Mouse (Mus musculus): ENCODE results near the gene Pkp1. TPM values are rescaled to one million over a fixed set of nuclear protein-coding genes. Genes with fewer than 3 reads are reported as not detected.

The Pkp1 gene
- polyA plus RNA-seq, 1 experiment = not detected

- Histone ChIP-seq H3K9me3 (replicated peaks; ENCODE audit: control insufficient read depth, insufficient read depth, low read length, poor library complexity, severe bottlenecking) (no peaks in the 10 kb centered on the region), H3K9ac (ENCODE audit: low read depth, poor library complexity, severe bottlenecking) (no peak overlapping the region), H3K27me3 (ENCODE audit: control insufficient read depth, insufficient read depth, low read length, poor library complexity, severe bottlenecking) (no peaks in the 10 kb centered on the region; the same call in 1 of the 2 replicates), H3K4me3 (ENCODE audit: low read depth, low read length) (no peak overlapping the region), H3K4me1 (ENCODE audit: control insufficient read depth, insufficient read depth, low read length) (peaks cover 2% of the 10 kb centered on the region), H3K27ac (ENCODE audit: insufficient read depth, low read length) (no peak overlapping the region), H3K36me3 (ENCODE audit: control insufficient read depth, insufficient read depth, low read length, poor library complexity, severe bottlenecking) (no peaks in the 10 kb centered on the region)
- TF ChIP-seq EP300 (IDR thresholded peaks at IDR 0.05; ENCODE audit: insufficient read depth, low read depth, low read length) = no peak
- TF ChIP-seq POLR2A (IDR thresholded peaks at IDR 0.05; ENCODE audit: insufficient read depth, low read length) = no peak
- TF ChIP-seq CTCF (IDR thresholded peaks at IDR 0.05; ENCODE audit: low read depth, low read length) = no peak
Observed at GRCm38 (mm10) chr1:135936091-135936490, 17.1 kb upstream of the Pkp1 start.

GRCm38 (mm10) chr1:135933704-135934293 is 14.8 kb upstream of the Pkp1 start:
- Histone ChIP-seq H3K4me3 (ENCODE audit: low read depth, low read length) (no peak overlapping the region), H3K27ac (ENCODE audit: insufficient read depth, low read length) (no peak overlapping the region), H3K27me3 (ENCODE audit: control insufficient read depth, insufficient read depth, low read length, poor library complexity, severe bottlenecking) (no peaks in the 10 kb centered on the region; the same call in 1 of the 2 replicates), H3K4me1 (ENCODE audit: control insufficient read depth, insufficient read depth, low read length) (peaks cover 2% of the 10 kb centered on the region), H3K9ac (ENCODE audit: low read depth, poor library complexity, severe bottlenecking) (no peak overlapping the region), H3K36me3 (ENCODE audit: control insufficient read depth, insufficient read depth, low read length, poor library complexity, severe bottlenecking) (no peaks in the 10 kb centered on the region), H3K9me3 (replicated peaks; ENCODE audit: control insufficient read depth, insufficient read depth, low read length, poor library complexity, severe bottlenecking) (no peaks in the 10 kb centered on the region)
- TF ChIP-seq CTCF (IDR thresholded peaks at IDR 0.05; ENCODE audit: low read depth, low read length) (no peak), POLR2A (IDR thresholded peaks at IDR 0.05; ENCODE audit: insufficient read depth, low read length) (no peak), EP300 (IDR thresholded peaks at IDR 0.05; ENCODE audit: insufficient read depth, low read depth, low read length) (no peak)

GRCm38 (mm10) chr1:135929876-135930275 is 10.9 kb upstream of the Pkp1 start:
- H3K4me3 ChIP-seq (ENCODE audit: low read depth, low read length) = no peak overlapping the region
- TF ChIP-seq CTCF (IDR thresholded peaks at IDR 0.05; ENCODE audit: low read depth, low read length) (no peak), POLR2A (IDR thresholded peaks at IDR 0.05; ENCODE audit: insufficient read depth, low read length) (no peak), EP300 (IDR thresholded peaks at IDR 0.05; ENCODE audit: insufficient read depth, low read depth, low read length) (no peak)
- no peaks in the 10 kb centered on the region for H3K9me3 ChIP-seq (replicated peaks; ENCODE audit: control insufficient read depth, insufficient read depth, low read length, poor library complexity, severe bottlenecking)
- H3K36me3 ChIP-seq (ENCODE audit: control insufficient read depth, insufficient read depth, low read length, poor library complexity, severe bottlenecking) = no peaks in the 10 kb centered on the region
- H3K27me3 ChIP-seq (ENCODE audit: control insufficient read depth, insufficient read depth, low read length, poor library complexity, severe bottlenecking) = no peaks in the 10 kb centered on the region
- H3K4me1 ChIP-seq (ENCODE audit: control insufficient read depth, insufficient read depth, low read length) = peaks cover 2% of the 10 kb centered on the region
- no peak overlapping the region for H3K27ac ChIP-seq (ENCODE audit: insufficient read depth, low read length)
- H3K9ac ChIP-seq (ENCODE audit: low read depth, poor library complexity, severe bottlenecking) = no peak overlapping the region

- Histone ChIP-seq H3K36me3 (ENCODE audit: control insufficient read depth, insufficient read depth, low read length, poor library complexity, severe bottlenecking) (no peaks in the 10 kb centered on the region), H3K4me3 (ENCODE audit: low read depth, low read length) (no peak overlapping the region), H3K9me3 (replicated peaks; ENCODE audit: control insufficient read depth, insufficient read depth, low read length, poor library complexity, severe bottlenecking) (no peaks in the 10 kb centered on the region), H3K9ac (ENCODE audit: low read depth, poor library complexity, severe bottlenecking) (no peak overlapping the region), H3K4me1 (ENCODE audit: control insufficient read depth, insufficient read depth, low read length) (no peaks in the 10 kb centered on the region), H3K27me3 (ENCODE audit: control insufficient read depth, insufficient read depth, low read length, poor library complexity, severe bottlenecking) (no peaks in the 10 kb centered on the region), H3K27ac (ENCODE audit: insufficient read depth, low read length) (no peak overlapping the region)
- TF ChIP-seq CTCF (IDR thresholded peaks at IDR 0.05; ENCODE audit: low read depth, low read length) (no peak), EP300 (IDR thresholded peaks at IDR 0.05; ENCODE audit: insufficient read depth, low read depth, low read length) (no peak)
Observed at GRCm38 (mm10) chr1:135925848-135926247, 6.8 kb upstream of the Pkp1 start.

- no peaks in the 10 kb centered on the region for H3K4me1 ChIP-seq (ENCODE audit: control insufficient read depth, insufficient read depth, low read length)
- TF ChIP-seq CTCF (IDR thresholded peaks at IDR 0.05; ENCODE audit: low read depth, low read length) = no peak
- no peak for TF ChIP-seq POLR2A (IDR thresholded peaks at IDR 0.05; ENCODE audit: insufficient read depth, low read length)
- no peak for TF ChIP-seq EP300 (IDR thresholded peaks at IDR 0.05; ENCODE audit: insufficient read depth, low read depth, low read length)
- no peaks in the 10 kb centered on the region for H3K36me3 ChIP-seq (ENCODE audit: control insufficient read depth, insufficient read depth, low read length, poor library complexity, severe bottlenecking)
- H3K27ac ChIP-seq (ENCODE audit: insufficient read depth, low read length) = no peak overlapping the region
- no peak overlapping the region for H3K9ac ChIP-seq (ENCODE audit: low read depth, poor library complexity, severe bottlenecking)
- no peaks in the 10 kb centered on the region for H3K27me3 ChIP-seq (ENCODE audit: control insufficient read depth, insufficient read depth, low read length, poor library complexity, severe bottlenecking)
- no peaks in the 10 kb centered on the region for H3K9me3 ChIP-seq (replicated peaks; ENCODE audit: control insufficient read depth, insufficient read depth, low read length, poor library complexity, severe bottlenecking)
- no peak overlapping the region for H3K4me3 ChIP-seq (ENCODE audit: low read depth, low read length)
Observed at GRCm38 (mm10) chr1:135924377-135924994, 5.5 kb upstream of the Pkp1 start.

- Histone ChIP-seq H3K27me3 (ENCODE audit: control insufficient read depth, insufficient read depth, low read length, poor library complexity, severe bottlenecking) (no peaks in the 10 kb centered on the region), H3K4me1 (ENCODE audit: control insufficient read depth, insufficient read depth, low read length) (no peaks in the 10 kb centered on the region), H3K27ac (ENCODE audit: insufficient read depth, low read length) (no peak overlapping the region), H3K9me3 (replicated peaks; ENCODE audit: control insufficient read depth, insufficient read depth, low read length, poor library complexity, severe bottlenecking) (no peaks in the 10 kb centered on the region), H3K36me3 (ENCODE audit: control insufficient read depth, insufficient read depth, low read length, poor library complexity, severe bottlenecking) (no peaks in the 10 kb centered on the region), H3K4me3 (ENCODE audit: low read depth, low read length) (no peak overlapping the region), H3K9ac (ENCODE audit: low read depth, poor library complexity, severe bottlenecking) (no peak overlapping the region)
- no peak for TF ChIP-seq EP300 (IDR thresholded peaks at IDR 0.05; ENCODE audit: insufficient read depth, low read depth, low read length)
- no peak for TF ChIP-seq CTCF (IDR thresholded peaks at IDR 0.05; ENCODE audit: low read depth, low read length)
- no peak for TF ChIP-seq POLR2A (IDR thresholded peaks at IDR 0.05; ENCODE audit: insufficient read depth, low read length)
Observed at GRCm38 (mm10) chr1:135923229-135923628, 4.2 kb upstream of the Pkp1 start.

All from ES-Bruce4 (cell line).